13 mouse cellular contexts compared by ENCODE assay signal in genomic region chr19:59401304-59401703, GRCm38 (mm10). TPM values are rescaled to one million over a fixed set of nuclear protein-coding genes. Genes with fewer than 3 reads are reported as not detected.
"Had no signal": no experiment of that assay in that cellular context is flagged by ENCODE, and none has a peak within 500 bp of the region (broad histone marks: within the 10 kb centered on the region; RNA-seq: fewer than 3 reads in every experiment).

No protein-coding gene starts in this region.

- H3K4me1 ChIP-seq: megakaryocyte, embryonic 14.5 days; midbrain, embryonic 15.5 days had no signal

- H3K9me3 ChIP-seq: limb, embryonic 10.5 days; megakaryocyte, embryonic 14.5 days; midbrain, embryonic 15.5 days had no signal

- H3K4me3 ChIP-seq: left cerebral cortex, adult 2 months; limb, embryonic 10.5 days; megakaryocyte, embryonic 14.5 days; midbrain, embryonic 15.5 days had no signal

- DNase-seq: kidney, adult 18-20 months; kidney, postnatal 10 days; lung, embryonic 14.5 days; lung, postnatal 10 days; lung, postnatal 4 days; thymus, postnatal 4 days had no signal

- ATAC-seq: midbrain, embryonic 15.5 days had no signal

- H3K36me3 ChIP-seq: limb, embryonic 10.5 days; midbrain, embryonic 15.5 days had no signal

RNA-seq across cellular contexts. Expression of gene Emx2, which starts 56.9 kb away (rescaled TPM):
- polyA plus RNA-seq: large intestine, adult 2 months; liver, embryonic 16.5 days; lung, embryonic 14.5 days; neural tube, embryonic 14.5 days had no signal
